Mouse (Mus musculus) frontal cortex, adult (tissue): ENCODE data around the gene Srgap1.

Experiments used
- ATAC-seq: cut with Nextera tagmentation; 2 replicates; pipeline ENCODE4 v1.9.2; 2017; ENCODE audit warnings: mild to moderate bottlenecking, moderate library complexity, mixed read lengths; ENCODE audit not compliant: low TSS enrichment

The Srgap1 gene

GRCm38 (mm10) chr10:121764469-121765173 is 282.5 kb downstream of the Srgap1 start:
- no peak for ATAC-seq

- ATAC-seq: no peak
Measured at GRCm38 (mm10) chr10:121763191-121763590, 283.9 kb downstream of the Srgap1 start.

- 0 out of 2 replicates have a peak, but pooled peaks have one; percentile 20 for ATAC-seq
Measured at GRCm38 (mm10) chr10:121762141-121762540, 285.0 kb downstream of the Srgap1 start.

GRCm38 (mm10) chr10:121759095-121759494 is 288.0 kb downstream of the Srgap1 start:
- ATAC-seq: no peak

GRCm38 (mm10) chr10:121756677-121757076 is 290.4 kb downstream of the Srgap1 start:
- ATAC-seq: peak; percentile 80; the same call in 1 of the 2 replicates

- no peak for ATAC-seq
Measured at GRCm38 (mm10) chr10:121755822-121756221, 291.3 kb downstream of the Srgap1 start.

GRCm38 (mm10) chr10:121754237-121754636 is 292.9 kb downstream of the Srgap1 start:
- ATAC-seq: no peak

GRCm38 (mm10) chr10:121750175-121750574 is 296.9 kb downstream of the Srgap1 start:
- peak; percentile 96 for ATAC-seq

- ATAC-seq: no peak
Measured at GRCm38 (mm10) chr10:121742336-121742735, 304.8 kb downstream of the Srgap1 start.

- ATAC-seq: peak; percentile 94
Measured at GRCm38 (mm10) chr10:121739548-121740505, 307.3 kb downstream of the Srgap1 start, which contains the start of gene BC048403. TSS of gene BC048403 (plus strand) at chr10:121739937.

GRCm38 (mm10) chr10:121737256-121737655 is 309.9 kb downstream of the Srgap1 start:
- no peak for ATAC-seq

- no peak for ATAC-seq
Measured at GRCm38 (mm10) chr10:121732542-121732941, 314.6 kb downstream of the Srgap1 start.

GRCm38 (mm10) chr10:121731048-121731725 is 315.9 kb downstream of the Srgap1 start:
- no peak for ATAC-seq
